Mouse (Mus musculus): ENCODE data around the gene Usp25.

- TF ChIP-seq CTCF (IDR thresholded peaks at IDR 0.05; ENCODE audit: control insufficient read depth, insufficient read depth, insufficient replicate concordance, low read depth, low read length) (no peak), POLR2A (IDR thresholded peaks at IDR 0.05; ENCODE audit: control insufficient read depth, low read depth, low read length) (no peak)
Observed at GRCm38 (mm10) chr16:77014321-77015211, 1.1 kb downstream of the Usp25 start.
